Mouse (Mus musculus): Measurements from ENCODE around the gene Sec61a2. TPM values are rescaled to one million over a fixed set of nuclear protein-coding genes. Genes with fewer than 3 reads are reported as not detected.

The Sec61a2 gene
- total RNA-seq (2021): 100 to 1,000 TPM; 118 to 119 TPM

- DNase-seq (ENCODE audit: extremely low spot score in 1 of 2, low spot score in 2 of 2): peak; percentile 98 to 99
- intact Hi-C loops (cut with DNase I): no loop called here
These were observed at the start of gene Sec61a2 for GRCm38 (mm10) chr2:5894843-5895570. Sec61a2 (minus strand) TSS chr2:5895432.

- intact Hi-C loops (cut with DNase I): no loop called here
These were observed 47.8 kb upstream of the Sec61a2 start for GRCm38 (mm10) chr2:5943071-5943470.

GRCm38 (mm10) chr2:5942416-5943032, 47.3 kb upstream of the Sec61a2 start, which contains the start of gene Dhtkd1:
Dhtkd1 (minus strand) TSS chr2:5942792.
- DNase-seq (ENCODE audit: extremely low spot score in 1 of 2, low spot score in 2 of 2): peak; percentile 77
- intact Hi-C loops (cut with DNase I): no loop called here

More at GRCm38 (mm10) chr2:5943071-5943470, 47.8 kb upstream of the Sec61a2 start:
- DNase-seq (ENCODE audit: extremely low spot score in 1 of 2, low spot score in 2 of 2): no peak

- intact Hi-C loops (cut with DNase I): no loop called here
- DNase-seq (ENCODE audit: extremely low spot score in 1 of 2, low spot score in 2 of 2): no peak
These were observed 46.7 kb upstream of the Sec61a2 start for GRCm38 (mm10) chr2:5941861-5942415.

GRCm38 (mm10) chr2:5940936-5941335, 45.7 kb upstream of the Sec61a2 start:
- intact Hi-C loops (cut with DNase I): no loop called here
- no peak for DNase-seq (ENCODE audit: extremely low spot score in 1 of 2, low spot score in 2 of 2)

GRCm38 (mm10) chr2:5939911-5940310, 44.7 kb upstream of the Sec61a2 start:
- intact Hi-C loops (cut with DNase I): no loop called here
- DNase-seq (ENCODE audit: extremely low spot score in 1 of 2, low spot score in 2 of 2): no peak

GRCm38 (mm10) chr2:5939319-5939718, 44.1 kb upstream of the Sec61a2 start:
- no peak for DNase-seq (ENCODE audit: extremely low spot score in 1 of 2, low spot score in 2 of 2)

GRCm38 (mm10) chr2:5936550-5936949, 41.3 kb upstream of the Sec61a2 start:
- DNase-seq (ENCODE audit: extremely low spot score in 1 of 2, low spot score in 2 of 2): no peak
- intact Hi-C loops (cut with DNase I): no loop called here

More at GRCm38 (mm10) chr2:5939319-5939718, 44.1 kb upstream of the Sec61a2 start:
- intact Hi-C loops (cut with DNase I): no loop called here

- intact Hi-C loops (cut with DNase I): no loop called here
- no peak for DNase-seq (ENCODE audit: extremely low spot score in 1 of 2, low spot score in 2 of 2)
These were observed 40.8 kb upstream of the Sec61a2 start for GRCm38 (mm10) chr2:5936068-5936467.

- no peak for DNase-seq (ENCODE audit: extremely low spot score in 1 of 2, low spot score in 2 of 2)
- intact Hi-C loops (cut with DNase I): no loop called here
These were observed 39.7 kb upstream of the Sec61a2 start for GRCm38 (mm10) chr2:5934936-5935335.

- intact Hi-C loops (cut with DNase I): no loop called here
- no peak for DNase-seq (ENCODE audit: extremely low spot score in 1 of 2, low spot score in 2 of 2)
These were observed 36.7 kb upstream of the Sec61a2 start for GRCm38 (mm10) chr2:5931938-5932337.

- intact Hi-C loops (cut with DNase I): no loop called here
- no peak for DNase-seq (ENCODE audit: extremely low spot score in 1 of 2, low spot score in 2 of 2)
These were observed 35.2 kb upstream of the Sec61a2 start for GRCm38 (mm10) chr2:5930291-5931054.

- intact Hi-C loops (cut with DNase I): no loop called here
- no peak for DNase-seq (ENCODE audit: extremely low spot score in 1 of 2, low spot score in 2 of 2)
These were observed 34.6 kb upstream of the Sec61a2 start for GRCm38 (mm10) chr2:5929793-5930192.

GRCm38 (mm10) chr2:5927481-5927880, 32.2 kb upstream of the Sec61a2 start:
- intact Hi-C loops (cut with DNase I): no loop called here
- no peak for DNase-seq (ENCODE audit: extremely low spot score in 1 of 2, low spot score in 2 of 2)

- DNase-seq (ENCODE audit: extremely low spot score in 1 of 2, low spot score in 2 of 2): no peak
- intact Hi-C loops (cut with DNase I): no loop called here
These were observed 28.6 kb upstream of the Sec61a2 start for GRCm38 (mm10) chr2:5923786-5924185.

GRCm38 (mm10) chr2:5922823-5923222, 27.6 kb upstream of the Sec61a2 start:
- intact Hi-C loops (cut with DNase I): no loop called here
- no peak for DNase-seq (ENCODE audit: extremely low spot score in 1 of 2, low spot score in 2 of 2)

GRCm38 (mm10) chr2:5911282-5911965, 16.2 kb upstream of the Sec61a2 start:
- intact Hi-C loops (cut with DNase I): no loop called here
- DNase-seq (ENCODE audit: extremely low spot score in 1 of 2, low spot score in 2 of 2): peak in 1 of 2 experiments; percentile 41

- intact Hi-C loops (cut with DNase I): no loop called here
- peak in 1 of 2 experiments; percentile 37 for DNase-seq (ENCODE audit: extremely low spot score in 1 of 2, low spot score in 2 of 2)
These were observed 11.4 kb upstream of the Sec61a2 start for GRCm38 (mm10) chr2:5906625-5907024.

GRCm38 (mm10) chr2:5906092-5906491, 10.9 kb upstream of the Sec61a2 start:
- intact Hi-C loops (cut with DNase I): no loop called here
- DNase-seq (ENCODE audit: extremely low spot score in 1 of 2, low spot score in 2 of 2): peak; percentile 29 to 41
